Mouse (Mus musculus) liver, embryonic 12.5 days (tissue): ENCODE measurements around the gene Ptrh2. TPM values are rescaled to one million over a fixed set of nuclear protein-coding genes. Genes with fewer than 3 reads are reported as not detected.
"Not testable (repeated sequence)": the region's sequence is repeated elsewhere in the genome, so short reads cannot be mapped to it uniquely, and the experiment has no call there.

ENCODE experiments used
- ATAC-seq: fragments of 200-750 bp; cut with Nextera tagmentation; 2 replicates; pipeline ENCODE4 v1.8.0; 2017; ENCODE audit warnings: moderate number of reproducible peaks, mild to moderate bottlenecking, moderate library complexity
- H3K27ac ChIP-seq: fragments of 300-500 bp; sonication (generic); 2 replicates; pipeline ENCODE4 v1.5.1; 2016; ENCODE audit warnings: mild to moderate bottlenecking
- H3K27me3 ChIP-seq: fragments of 300-500 bp; sonication (generic); replicated peaks from 2 replicates; pipeline ENCODE4 v1.6.1; 2016; ENCODE audit warnings: mild to moderate bottlenecking, moderate library complexity
- H3K36me3 ChIP-seq: fragments of 300-500 bp; sonication (generic); 2 replicates; pipeline ENCODE4 v1.6.1; 2016; ENCODE audit warnings: mild to moderate bottlenecking, moderate library complexity
- H3K4me1 ChIP-seq: fragments of 300-500 bp; sonication (generic); 2 replicates; pipeline ENCODE4 v1.6.1; 2016
- H3K4me2 ChIP-seq: fragments of 300-500 bp; sonication (generic); 2 replicates; pipeline ENCODE4 v1.6.1; 2016; ENCODE audit warnings: mild to moderate bottlenecking, moderate library complexity
- H3K4me3 ChIP-seq: fragments of 300-500 bp; sonication (generic); 2 replicates; pipeline ENCODE4 v1.5.1; 2016; ENCODE audit warnings: mild to moderate bottlenecking, moderate library complexity
- H3K9ac ChIP-seq: fragments of 300-500 bp; sonication (generic); 2 replicates; pipeline ENCODE4 v1.6.1; 2016; ENCODE audit warnings: mild to moderate bottlenecking, moderate library complexity
- H3K9me3 ChIP-seq: fragments of 300-500 bp; sonication (generic); replicated peaks from 2 replicates; pipeline ENCODE4 v1.6.1; 2016; ENCODE audit warnings: mild to moderate bottlenecking, moderate library complexity
- WGBS: fragments of 180-500 bp; shearing (Covaris S2); methylation state at CpG from one replicate; pipeline ENCODE4 v1.1.7; 2016; ENCODE audit not compliant: insufficient replicate concordance; 5-methylcytosine and 5-hydroxymethylcytosine counted together
- polyA plus RNA-seq: library from polyadenylated mRNA; unstranded; fragments of >200 nt; fragmentation: Nextera tagmentation; extraction: Ambion mirVana; gene quantifications from 2 replicates; pipeline ENCODE4 v1.2.1, GENCODE M21; 2016

Gene Ptrh2
- polyA plus RNA-seq, 1 experiment from 2014 or later: 26.1 TPM

- peak overlapping the region; percentile 20 for H3K4me2 ChIP-seq
- no peak overlapping the region for H3K4me3 ChIP-seq
- peak; percentile 88 for ATAC-seq
- no peaks in the 10 kb centered on the region for H3K9me3 ChIP-seq
- H3K9ac ChIP-seq: peak overlapping the region; percentile 12; the same call in 1 of the 2 replicates
- H3K27ac ChIP-seq: peak overlapping the region; percentile 78
- H3K4me1 ChIP-seq: peaks cover 63% of the 10 kb centered on the region
- 48% methylated on average over 8 of the region's 8 CpGs for WGBS
- no peaks in the 10 kb centered on the region for H3K27me3 ChIP-seq
- H3K36me3 ChIP-seq: peaks cover 50% of the 10 kb centered on the region
Measured at GRCm38 (mm10) chr11:86737301-86738000, 53.7 kb downstream of the Ptrh2 start.

DNA sequence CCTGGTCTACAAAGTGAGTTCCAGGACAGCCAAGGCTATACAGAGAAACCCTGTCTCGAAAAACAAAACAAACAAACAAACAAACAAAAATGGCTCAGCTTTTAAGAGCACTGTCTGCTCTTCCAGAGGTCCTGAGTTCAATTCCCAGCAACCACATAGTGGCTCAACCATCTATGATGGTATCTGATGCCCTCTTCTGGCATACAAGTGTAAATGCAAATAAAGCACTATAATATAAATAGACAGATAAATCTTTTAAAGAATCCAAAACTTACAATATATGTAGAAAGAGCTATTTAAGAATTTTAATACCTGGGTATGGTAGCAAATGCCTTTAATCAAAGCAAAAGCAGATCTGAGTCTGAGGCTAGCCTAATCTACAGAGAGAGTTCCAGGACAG is 54.5 kb downstream of the Ptrh2 start:
- H3K36me3 ChIP-seq: peaks cover 41% of the 10 kb centered on the region
- peaks cover 71% of the 10 kb centered on the region for H3K4me1 ChIP-seq
- peak overlapping the region; percentile 12; the same call in 1 of the 2 replicates for H3K9ac ChIP-seq
- peak overlapping the region; percentile 20; the same call in 1 of the 2 replicates for H3K4me2 ChIP-seq
- not testable (repeated sequence) for H3K4me3 ChIP-seq, H3K9me3 ChIP-seq, H3K27me3 ChIP-seq, ATAC-seq
- H3K27ac ChIP-seq: peak overlapping the region; percentile 78
- 88% methylated on average over 1 of the region's 1 CpGs for WGBS

DNA sequence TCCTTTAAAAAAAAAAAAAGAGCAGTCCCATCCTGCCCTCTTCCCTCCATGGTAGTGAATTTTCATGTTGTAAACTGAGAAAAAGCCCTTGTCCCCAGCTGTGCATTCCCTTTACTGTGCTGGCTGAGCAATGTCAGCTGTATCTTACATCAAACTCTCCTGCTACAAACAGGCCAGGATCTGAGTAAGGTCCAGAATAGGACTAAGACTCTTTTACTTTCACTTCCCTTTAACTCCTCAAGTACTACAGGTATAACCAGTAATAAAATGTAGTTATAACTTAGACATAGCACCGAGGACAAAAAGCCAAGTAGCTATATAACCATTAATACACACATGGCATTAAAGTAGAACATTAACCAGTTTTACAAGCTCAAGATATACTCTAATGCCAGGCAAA is 55.2 kb downstream of the Ptrh2 start:
- WGBS: 83% methylated on average over 1 of the region's 1 CpGs
- ATAC-seq: no peak
- Histone ChIP-seq H3K27me3 (no peaks in the 10 kb centered on the region), H3K4me1 (peaks cover 77% of the 10 kb centered on the region), H3K4me2 (peak overlapping the region; percentile 69), H3K4me3 (no peak overlapping the region), H3K9ac (peak overlapping the region; percentile 37; the same call in 1 of the 2 replicates), H3K9me3 (no peaks in the 10 kb centered on the region), H3K27ac (peak overlapping the region; percentile 78), H3K36me3 (peaks cover 35% of the 10 kb centered on the region)

- H3K4me1 ChIP-seq: peaks cover 81% of the 10 kb centered on the region
- ATAC-seq: no peak
- no peak overlapping the region for H3K4me3 ChIP-seq
- no peaks in the 10 kb centered on the region for H3K27me3 ChIP-seq
- WGBS: 40% methylated on average over 2 of the region's 2 CpGs
- peak overlapping the region; percentile 37; the same call in 1 of the 2 replicates for H3K9ac ChIP-seq
- H3K9me3 ChIP-seq: no peaks in the 10 kb centered on the region
- peaks cover 30% of the 10 kb centered on the region for H3K36me3 ChIP-seq
- peak overlapping the region; percentile 69 for H3K4me2 ChIP-seq
- H3K27ac ChIP-seq: peak overlapping the region; percentile 78
Measured at GRCm38 (mm10) chr11:86739470-86739869, 55.7 kb downstream of the Ptrh2 start.

DNA sequence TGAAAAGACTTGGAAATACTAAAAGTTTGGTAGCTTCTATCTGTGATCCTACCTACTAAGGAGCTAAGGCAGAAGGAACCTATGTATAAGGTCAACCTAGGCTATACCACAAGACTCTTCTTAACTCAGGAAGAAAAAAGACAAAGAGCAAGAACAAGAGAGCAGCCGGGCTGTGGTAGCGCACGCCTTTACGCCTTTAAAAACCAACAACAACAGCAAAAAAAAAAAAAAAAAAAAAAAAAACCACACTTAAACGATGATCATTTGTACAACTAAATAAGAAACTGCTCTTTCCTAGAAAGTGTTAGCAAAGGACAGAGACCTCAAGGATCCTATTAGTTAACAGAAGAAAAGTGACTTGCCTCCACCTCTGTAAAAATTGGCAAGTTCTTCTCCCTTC is 57.7 kb downstream of the Ptrh2 start:
- no peak for ATAC-seq
- 68% methylated on average over 5 of the region's 5 CpGs for WGBS
- Histone ChIP-seq H3K4me3 (no peak overlapping the region), H3K9ac (peak overlapping the region; percentile 66), H3K9me3 (no peaks in the 10 kb centered on the region), H3K27me3 (no peaks in the 10 kb centered on the region), H3K4me2 (peak overlapping the region; percentile 69), H3K27ac (peak overlapping the region; percentile 91), H3K4me1 (peaks cover 94% of the 10 kb centered on the region), H3K36me3 (peaks cover 15% of the 10 kb centered on the region)

Other genes starting within 250 kb of the Ptrh2 start
- gene Rnft1, start 199.3 kb upstream of the Ptrh2 start, polyA plus RNA-seq: 18.9 and 21.2 TPM in 2 replicates
- 35.9 and 40.6 TPM in 2 replicates for gene Rps6kb1, start 139.2 kb upstream of the Ptrh2 start, polyA plus RNA-seq
- gene Tubd1, start 139.0 kb upstream of the Ptrh2 start, polyA plus RNA-seq: 13.7 and 14.8 TPM in 2 replicates
- 102 and 110 TPM in 2 replicates for gene Vmp1, start 149 bp upstream of the Ptrh2 start, polyA plus RNA-seq
- 133 and 135 TPM in 2 replicates for gene Cltc, start 73.6 kb downstream of the Ptrh2 start, polyA plus RNA-seq
- gene Dhx40, start 123.8 kb downstream of the Ptrh2 start, polyA plus RNA-seq: 10.0 TPM in 2 replicates